ENCODE assay signal across 31 mouse cellular contexts in the genomic region with DNA sequence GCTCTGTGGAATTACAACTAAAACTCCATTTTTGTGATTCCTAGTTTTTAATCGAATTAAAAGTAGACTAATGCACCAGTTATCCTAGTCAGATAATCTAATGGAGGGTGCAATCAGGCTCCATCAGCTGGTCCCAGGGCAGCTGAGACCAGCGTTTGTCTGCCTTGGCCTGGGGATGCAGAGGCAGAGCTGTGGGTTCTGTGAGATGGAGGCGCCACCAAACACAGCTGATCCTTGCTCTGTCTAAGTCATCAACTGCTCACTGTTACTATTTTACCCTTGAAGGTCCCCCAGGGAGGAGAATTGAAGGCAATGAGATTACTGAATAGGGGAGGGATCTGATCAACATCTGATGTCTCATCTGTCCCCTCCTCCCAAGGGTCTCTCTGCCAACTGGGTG. TPM values are rescaled to one million over a fixed set of nuclear protein-coding genes. Genes with fewer than 3 reads are reported as not detected.
DNase-seq lines count a peak whose midpoint lies in the region; ATAC-seq lines count a peak whose summit lies in the region.
"Had no signal": no experiment of that assay in that cellular context is flagged by ENCODE, and none has a peak within 500 bp of the region (broad histone marks: within the 10 kb centered on the region; RNA-seq: fewer than 3 reads in every experiment).

No protein-coding gene starts in this region.

- no peak overlapping the region for H3K4me2 ChIP-seq in hindbrain, embryonic 16.5 days (ENCODE audit: low read length)
- H3K4me2 ChIP-seq in midbrain, embryonic 13.5 days (replicated peaks), result no peak overlapping the region
- H3K4me2 ChIP-seq in midbrain, embryonic 16.5 days (ENCODE audit: low read length), result no peak overlapping the region
- no peak overlapping the region for H3K4me2 ChIP-seq in hindbrain, embryonic 13.5 days
- H3K4me2 ChIP-seq: embryonic facial prominence, embryonic 12.5 days; embryonic facial prominence, embryonic 15.5 days; heart, embryonic 12.5 days; heart, embryonic 15.5 days; hindbrain, embryonic 15.5 days had no signal

- no peaks in the 10 kb centered on the region for H3K36me3 ChIP-seq in hindbrain, embryonic 10.5 days
- H3K36me3 ChIP-seq in hindbrain, embryonic 16.5 days (ENCODE audit: control insufficient read depth, insufficient read depth, low read length), result no peaks in the 10 kb centered on the region
- no peaks in the 10 kb centered on the region for H3K36me3 ChIP-seq in midbrain, embryonic 13.5 days
- H3K36me3 ChIP-seq in midbrain, embryonic 16.5 days (ENCODE audit: control insufficient read depth, insufficient read depth, low read length), result no peaks in the 10 kb centered on the region
- no peaks in the 10 kb centered on the region for H3K36me3 ChIP-seq in hindbrain, embryonic 13.5 days
- H3K36me3 ChIP-seq: embryonic facial prominence, embryonic 12.5 days; embryonic facial prominence, embryonic 15.5 days; heart, embryonic 12.5 days; heart, embryonic 15.5 days; hindbrain, embryonic 15.5 days had no signal

- no peak overlapping the region for H3K4me3 ChIP-seq in hindbrain, embryonic 10.5 days
- H3K4me3 ChIP-seq in hindbrain, embryonic 16.5 days (ENCODE audit: low read length), result no peak overlapping the region
- H3K4me3 ChIP-seq in midbrain, embryonic 13.5 days (replicated peaks), result no peak overlapping the region
- H3K4me3 ChIP-seq in midbrain, embryonic 16.5 days (ENCODE audit: low read depth, low read length), result no peak overlapping the region
- H3K4me3 ChIP-seq in hindbrain, embryonic 13.5 days, result no peak overlapping the region
- H3K4me3 ChIP-seq: embryonic facial prominence, embryonic 12.5 days; embryonic facial prominence, embryonic 15.5 days; gastrocnemius, adult 2 months; heart, embryonic 12.5 days; heart, embryonic 15.5 days; hindbrain, embryonic 15.5 days had no signal

- no peak for ATAC-seq in hindbrain, embryonic 16.5 days
- ATAC-seq in midbrain, embryonic 13.5 days, result 0 out of 2 replicates have a peak, but pooled peaks have one; percentile 43
- no peak for ATAC-seq in midbrain, embryonic 16.5 days
- ATAC-seq in hindbrain, embryonic 13.5 days (ENCODE audit: low FRiP score), result peak; percentile 46; the same call in 1 of the 2 replicates
- ATAC-seq: CD4-positive, CD25-positive, alpha-beta regulatory T cell, adult 4 months; forebrain, embryonic 14.5 days; forebrain, postnatal 0 days; inflammation-experienced regulatory T-cells, adult 6 months; intestine, embryonic 16.5 days had no signal

- H3K9ac ChIP-seq in hindbrain, embryonic 16.5 days (ENCODE audit: low read depth, low read length), result no peak overlapping the region
- no peak overlapping the region for H3K9ac ChIP-seq in midbrain, embryonic 13.5 days (replicated peaks)
- no peak overlapping the region for H3K9ac ChIP-seq in midbrain, embryonic 16.5 days (ENCODE audit: low read depth, low read length)
- H3K9ac ChIP-seq in hindbrain, embryonic 13.5 days, result no peak overlapping the region
- H3K9ac ChIP-seq: embryonic facial prominence, embryonic 12.5 days; embryonic facial prominence, embryonic 15.5 days; forebrain, postnatal 0 days; heart, embryonic 12.5 days; heart, embryonic 15.5 days; hindbrain, embryonic 15.5 days had no signal

- DNase-seq in hindbrain, embryonic 10.5 days (ENCODE audit: low spot score), result peak; percentile 7
- peak; percentile 12 for DNase-seq in mesoderm, embryonic 11.5 days (ENCODE audit: low read depth, low spot score)
- DNase-seq in cerebellum, adult 9-11 months, result no peak
- no peak for DNase-seq in c-Kit-positive CD71-positive TER-119-positive erythroid progenitor cells, embryonic 14.5 days (ENCODE audit: low spot score)
- DNase-seq: adrenal gland, adult 2 months; adrenal gland, postnatal 14 days; cerebellum, adult 11-12 months; cerebellum, adult 8-10 months; cerebellum, postnatal 14 days; forebrain, postnatal 0 days; gastrocnemius, adult 2 months; gastrocnemius, postnatal 14 days; heart, adult 18-20 months; heart, postnatal 10 days; heart, postnatal 36 days had no signal

- H3K9me3 ChIP-seq in hindbrain, embryonic 10.5 days, result no peaks in the 10 kb centered on the region
- peaks cover 3% of the 10 kb centered on the region; the same call in 1 of the 2 replicates for H3K9me3 ChIP-seq in hindbrain, embryonic 16.5 days (ENCODE audit: control insufficient read depth, low read length)
- no peaks in the 10 kb centered on the region for H3K9me3 ChIP-seq in midbrain, embryonic 13.5 days
- no peaks in the 10 kb centered on the region for H3K9me3 ChIP-seq in midbrain, embryonic 16.5 days (replicated peaks; ENCODE audit: control insufficient read depth, low read length, poor library complexity, severe bottlenecking)
- no peaks in the 10 kb centered on the region for H3K9me3 ChIP-seq in hindbrain, embryonic 13.5 days
- H3K9me3 ChIP-seq: embryonic facial prominence, embryonic 12.5 days; embryonic facial prominence, embryonic 15.5 days; heart, embryonic 12.5 days; heart, embryonic 15.5 days; hindbrain, embryonic 15.5 days had no signal

- H3K27ac ChIP-seq in hindbrain, embryonic 10.5 days, result no peak overlapping the region
- H3K27ac ChIP-seq in hindbrain, embryonic 16.5 days (ENCODE audit: low read depth, low read length), result no peak overlapping the region
- no peak overlapping the region for H3K27ac ChIP-seq in midbrain, embryonic 13.5 days
- no peak overlapping the region for H3K27ac ChIP-seq in midbrain, embryonic 16.5 days (ENCODE audit: low read length)
- H3K27ac ChIP-seq in hindbrain, embryonic 13.5 days, result no peak overlapping the region
- H3K27ac ChIP-seq: embryonic facial prominence, embryonic 12.5 days; embryonic facial prominence, embryonic 15.5 days; gastrocnemius, adult 2 months; heart, embryonic 15.5 days; hindbrain, embryonic 15.5 days had no signal

- H3K4me1 ChIP-seq in hindbrain, embryonic 10.5 days (replicated peaks), result no peaks in the 10 kb centered on the region
- H3K4me1 ChIP-seq in hindbrain, embryonic 16.5 days (ENCODE audit: control insufficient read depth, insufficient read depth, low read depth, low read length), result no peaks in the 10 kb centered on the region
- H3K4me1 ChIP-seq in midbrain, embryonic 13.5 days (replicated peaks), result no peaks in the 10 kb centered on the region
- H3K4me1 ChIP-seq in midbrain, embryonic 16.5 days (ENCODE audit: control insufficient read depth, insufficient read depth, low read length), result no peaks in the 10 kb centered on the region
- peaks cover 4% of the 10 kb centered on the region; the same call in 1 of the 2 replicates for H3K4me1 ChIP-seq in hindbrain, embryonic 13.5 days (replicated peaks)
- H3K4me1 ChIP-seq: embryonic facial prominence, embryonic 12.5 days; embryonic facial prominence, embryonic 15.5 days; hindbrain, embryonic 15.5 days had no signal

- 69% methylated on average over 3 of the region's 3 CpGs for WGBS in hindbrain, embryonic 10.5 days
- WGBS in hindbrain, embryonic 16.5 days, result 58% methylated on average over 3 of the region's 3 CpGs
- 64% methylated on average over 3 of the region's 3 CpGs for WGBS in midbrain, embryonic 13.5 days
- 67% methylated on average over 3 of the region's 3 CpGs for WGBS in midbrain, embryonic 16.5 days
- 46% methylated on average over 3 of the region's 3 CpGs for WGBS in hindbrain, embryonic 13.5 days

- H3K27me3 ChIP-seq in hindbrain, embryonic 10.5 days (ENCODE audit: insufficient read depth, poor library complexity, severe bottlenecking), result no peaks in the 10 kb centered on the region
- H3K27me3 ChIP-seq in hindbrain, embryonic 16.5 days (replicated peaks; ENCODE audit: control insufficient read depth, insufficient read depth, low read length), result no peaks in the 10 kb centered on the region
- no peaks in the 10 kb centered on the region for H3K27me3 ChIP-seq in midbrain, embryonic 13.5 days
- no peaks in the 10 kb centered on the region for H3K27me3 ChIP-seq in midbrain, embryonic 16.5 days (ENCODE audit: control insufficient read depth, insufficient read depth, low read depth, low read length)
- H3K27me3 ChIP-seq in hindbrain, embryonic 13.5 days, result no peaks in the 10 kb centered on the region
- H3K27me3 ChIP-seq: embryonic facial prominence, embryonic 12.5 days; embryonic facial prominence, embryonic 15.5 days; heart, embryonic 12.5 days; heart, embryonic 15.5 days; hindbrain, embryonic 15.5 days had no signal

RNA-seq across cellular contexts. Expression of gene Gm47955, which starts 6.3 kb away (rescaled TPM):
- not detected in 2 replicates for polyA plus RNA-seq in hindbrain, embryonic 10.5 days (2016; fragmentation: Nextera tagmentation; extraction: Ambion mirVana)
- not detected in 2 replicates for polyA plus RNA-seq in hindbrain, embryonic 16.5 days (2015; fragmentation: Nextera tagmentation; extraction: Ambion mirVana)
- not detected in 2 replicates for polyA plus RNA-seq in midbrain, embryonic 13.5 days (2015; fragmentation: Nextera tagmentation; extraction: Ambion mirVana)
- not detected in 2 replicates for polyA plus RNA-seq in midbrain, embryonic 16.5 days (2015; fragmentation: Nextera tagmentation; extraction: Ambion mirVana)
- polyA plus RNA-seq in hindbrain, embryonic 13.5 days (2015; fragmentation: Nextera tagmentation; extraction: Ambion mirVana), result not detected in 2 replicates
- polyA plus RNA-seq: adrenal gland, adult 2 months; C2C12; CD4-positive, CD25-positive, alpha-beta regulatory T cell, adult 4 months; embryonic facial prominence, embryonic 12.5 days; forebrain, embryonic 11.5 days; forebrain, embryonic 14.5 days; forebrain, postnatal 0 days; frontal cortex, adult 2 months; heart, embryonic 12.5 days; heart, embryonic 15.5 days; hindbrain, embryonic 15.5 days; inflammation-experienced regulatory T-cells, adult 6 months; intestine, embryonic 16.5 days had no signal

RNA-seq across cellular contexts. Expression of gene Gm7544, which starts 10.6 kb away (rescaled TPM):
- polyA plus RNA-seq in hindbrain, embryonic 10.5 days (2016; fragmentation: Nextera tagmentation; extraction: Ambion mirVana), result not detected in 2 replicates
- not detected in 2 replicates for polyA plus RNA-seq in hindbrain, embryonic 16.5 days (2015; fragmentation: Nextera tagmentation; extraction: Ambion mirVana)
- not detected in 2 replicates for polyA plus RNA-seq in midbrain, embryonic 13.5 days (2015; fragmentation: Nextera tagmentation; extraction: Ambion mirVana)
- polyA plus RNA-seq in midbrain, embryonic 16.5 days (2015; fragmentation: Nextera tagmentation; extraction: Ambion mirVana), result not detected in 2 replicates
- not detected in 2 replicates for polyA plus RNA-seq in hindbrain, embryonic 13.5 days (2015; fragmentation: Nextera tagmentation; extraction: Ambion mirVana)
- polyA plus RNA-seq: adrenal gland, adult 2 months; C2C12; CD4-positive, CD25-positive, alpha-beta regulatory T cell, adult 4 months; embryonic facial prominence, embryonic 12.5 days; forebrain, embryonic 11.5 days; forebrain, embryonic 14.5 days; forebrain, postnatal 0 days; frontal cortex, adult 2 months; heart, embryonic 12.5 days; heart, embryonic 15.5 days; hindbrain, embryonic 15.5 days; inflammation-experienced regulatory T-cells, adult 6 months; intestine, embryonic 16.5 days had no signal

RNA-seq across cellular contexts. Expression of gene A030003K21Rik, which starts 23.2 kb away (rescaled TPM):
- not detected in 2 replicates for polyA plus RNA-seq in hindbrain, embryonic 10.5 days (2016; fragmentation: Nextera tagmentation; extraction: Ambion mirVana)
- polyA plus RNA-seq in hindbrain, embryonic 16.5 days (2015; fragmentation: Nextera tagmentation; extraction: Ambion mirVana), result not detected in 2 replicates
- polyA plus RNA-seq in midbrain, embryonic 13.5 days (2015; fragmentation: Nextera tagmentation; extraction: Ambion mirVana), result not detected in 2 replicates
- not detected in 2 replicates for polyA plus RNA-seq in midbrain, embryonic 16.5 days (2015; fragmentation: Nextera tagmentation; extraction: Ambion mirVana)
- polyA plus RNA-seq in hindbrain, embryonic 13.5 days (2015; fragmentation: Nextera tagmentation; extraction: Ambion mirVana), result not detected in 2 replicates
- polyA plus RNA-seq: adrenal gland, adult 2 months; C2C12; CD4-positive, CD25-positive, alpha-beta regulatory T cell, adult 4 months; embryonic facial prominence, embryonic 12.5 days; forebrain, embryonic 11.5 days; forebrain, embryonic 14.5 days; forebrain, postnatal 0 days; frontal cortex, adult 2 months; heart, embryonic 12.5 days; heart, embryonic 15.5 days; hindbrain, embryonic 15.5 days; inflammation-experienced regulatory T-cells, adult 6 months; intestine, embryonic 16.5 days had no signal

RNA-seq across cellular contexts. Expression of gene Gm47959, which starts 33.9 kb away (rescaled TPM):
- not detected in 2 replicates for polyA plus RNA-seq in hindbrain, embryonic 10.5 days (2016; fragmentation: Nextera tagmentation; extraction: Ambion mirVana)
- not detected in 2 replicates for polyA plus RNA-seq in hindbrain, embryonic 16.5 days (2015; fragmentation: Nextera tagmentation; extraction: Ambion mirVana)
- polyA plus RNA-seq in midbrain, embryonic 13.5 days (2015; fragmentation: Nextera tagmentation; extraction: Ambion mirVana), result not detected in 2 replicates
- not detected in 2 replicates for polyA plus RNA-seq in midbrain, embryonic 16.5 days (2015; fragmentation: Nextera tagmentation; extraction: Ambion mirVana)
- not detected in 2 replicates for polyA plus RNA-seq in hindbrain, embryonic 13.5 days (2015; fragmentation: Nextera tagmentation; extraction: Ambion mirVana)
- polyA plus RNA-seq: adrenal gland, adult 2 months; C2C12; CD4-positive, CD25-positive, alpha-beta regulatory T cell, adult 4 months; embryonic facial prominence, embryonic 12.5 days; forebrain, embryonic 11.5 days; forebrain, embryonic 14.5 days; forebrain, postnatal 0 days; frontal cortex, adult 2 months; heart, embryonic 12.5 days; heart, embryonic 15.5 days; hindbrain, embryonic 15.5 days; inflammation-experienced regulatory T-cells, adult 6 months; intestine, embryonic 16.5 days had no signal

RNA-seq across cellular contexts. Expression of gene Gm6217, which starts 35.2 kb away (rescaled TPM):
- polyA plus RNA-seq in hindbrain, embryonic 10.5 days (2016; fragmentation: Nextera tagmentation; extraction: Ambion mirVana), result not detected in 2 replicates
- polyA plus RNA-seq in hindbrain, embryonic 16.5 days (2015; fragmentation: Nextera tagmentation; extraction: Ambion mirVana), result not detected in 2 replicates
- not detected in 2 replicates for polyA plus RNA-seq in midbrain, embryonic 13.5 days (2015; fragmentation: Nextera tagmentation; extraction: Ambion mirVana)
- polyA plus RNA-seq in midbrain, embryonic 16.5 days (2015; fragmentation: Nextera tagmentation; extraction: Ambion mirVana), result not detected in 2 replicates
- not detected in 2 replicates for polyA plus RNA-seq in hindbrain, embryonic 13.5 days (2015; fragmentation: Nextera tagmentation; extraction: Ambion mirVana)
- polyA plus RNA-seq: adrenal gland, adult 2 months; C2C12; CD4-positive, CD25-positive, alpha-beta regulatory T cell, adult 4 months; embryonic facial prominence, embryonic 12.5 days; forebrain, embryonic 11.5 days; forebrain, embryonic 14.5 days; forebrain, postnatal 0 days; frontal cortex, adult 2 months; heart, embryonic 12.5 days; heart, embryonic 15.5 days; hindbrain, embryonic 15.5 days; inflammation-experienced regulatory T-cells, adult 6 months; intestine, embryonic 16.5 days had no signal

Comparison
In these comparisons a context has a peak if more than half of its experiments do, and no peak if none do; other contexts are left out.
1. ATAC-seq: peak in midbrain, embryonic 13.5 days (single experiment) and hindbrain, embryonic 13.5 days (single experiment); none in hindbrain, embryonic 16.5 days (single experiment) and midbrain, embryonic 16.5 days (single experiment).
2. DNase-seq: peak in hindbrain, embryonic 10.5 days (single experiment) and mesoderm, embryonic 11.5 days (single experiment); none in cerebellum, adult 9-11 months (single experiment) and c-Kit-positive CD71-positive TER-119-positive erythroid progenitor cells, embryonic 14.5 days (single experiment).